Mouse (Mus musculus) thymus, postnatal 25 days (tissue): ENCODE data around the gene Msantd3.

Experiments used
- DNase-seq: peaks from one replicate; pipeline ENCODE4 v3.0.0; 2022

Gene Msantd3

GRCm38 (mm10) chr4:48559652-48560051 is 19.9 kb downstream of the Msantd3 start:
- no peak for DNase-seq

- no peak for DNase-seq
These were observed 22.1 kb downstream of the Msantd3 start for GRCm38 (mm10) chr4:48561824-48562223.

GRCm38 (mm10) chr4:48564962-48565361 is 25.2 kb downstream of the Msantd3 start:
- no peak for DNase-seq

- no peak for DNase-seq
These were observed 36.6 kb downstream of the Msantd3 start for GRCm38 (mm10) chr4:48576361-48576760.

- DNase-seq = no peak
These were observed 38.1 kb downstream of the Msantd3 start for GRCm38 (mm10) chr4:48577831-48578230.

- DNase-seq = no peak
These were observed 38.7 kb downstream of the Msantd3 start for GRCm38 (mm10) chr4:48578399-48578798.

GRCm38 (mm10) chr4:48579475-48580110 is 39.9 kb downstream of the Msantd3 start:
- DNase-seq = no peak

- no peak for DNase-seq
These were observed 41.5 kb downstream of the Msantd3 start for GRCm38 (mm10) chr4:48581201-48581600.

GRCm38 (mm10) chr4:48581993-48582392 is 42.3 kb downstream of the Msantd3 start:
- DNase-seq = no peak

GRCm38 (mm10) chr4:48582941-48583340 is 43.2 kb downstream of the Msantd3 start:
- no peak for DNase-seq

GRCm38 (mm10) chr4:48584421-48585240 is 44.9 kb downstream of the Msantd3 start, which contains the start of gene Tmeff1:
Gene Tmeff1 (plus strand): TSS chr4:48585174.
- DNase-seq = no peak

GRCm38 (mm10) chr4:48585241-48586098 is 45.7 kb downstream of the Msantd3 start:
- no peak for DNase-seq

- no peak for DNase-seq
These were observed 46.5 kb downstream of the Msantd3 start for GRCm38 (mm10) chr4:48586099-48586821.

- no peak for DNase-seq
These were observed 47.8 kb downstream of the Msantd3 start for GRCm38 (mm10) chr4:48587526-48587925.

- DNase-seq = no peak
These were observed 48.8 kb downstream of the Msantd3 start for GRCm38 (mm10) chr4:48588576-48588975.

- DNase-seq = no peak
These were observed 51.1 kb downstream of the Msantd3 start for GRCm38 (mm10) chr4:48590862-48591261.

GRCm38 (mm10) chr4:48591390-48591789 is 51.7 kb downstream of the Msantd3 start:
- DNase-seq = no peak

- DNase-seq = no peak
These were observed 52.6 kb downstream of the Msantd3 start for GRCm38 (mm10) chr4:48592328-48592727.

GRCm38 (mm10) chr4:48592844-48593243 is 53.1 kb downstream of the Msantd3 start:
- DNase-seq = no peak

- no peak for DNase-seq
These were observed 56.4 kb downstream of the Msantd3 start for GRCm38 (mm10) chr4:48596111-48596510.

GRCm38 (mm10) chr4:48605650-48606049 is 65.9 kb downstream of the Msantd3 start:
- no peak for DNase-seq

- DNase-seq = no peak
These were observed 69.8 kb downstream of the Msantd3 start for GRCm38 (mm10) chr4:48609485-48609884.

GRCm38 (mm10) chr4:48610251-48610650 is 70.5 kb downstream of the Msantd3 start:
- no peak for DNase-seq
